Mouse (Mus musculus): ENCODE results near the gene Rasgef1a. TPM values are rescaled to one million over a fixed set of nuclear protein-coding genes. Genes with fewer than 3 reads are reported as not detected.

The Rasgef1a gene
- polyA plus RNA-seq, 1 experiment from 2014 or later, result 0.19 TPM

- Histone ChIP-seq H3K4me1 (replicated peaks; ENCODE audit: control insufficient read depth, insufficient read depth) (no peaks in the 10 kb centered on the region), H3K27ac (replicated peaks) (no peak overlapping the region), H3K27me3 (ENCODE audit: control insufficient read depth, insufficient read depth, low read length) (no peaks in the 10 kb centered on the region), H3K4me3 (ENCODE audit: low read depth, low read length) (no peak overlapping the region), H3K4me2 (replicated peaks; ENCODE audit: low read depth) (no peak overlapping the region), H3K9ac (ENCODE audit: low read length) (no peak overlapping the region), H3K9me3 (ENCODE audit: control insufficient read depth, low read length) (no peaks in the 10 kb centered on the region), H3K36me3 (ENCODE audit: control insufficient read depth, insufficient read depth, low read length) (no peaks in the 10 kb centered on the region)
- ATAC-seq (ENCODE audit: low FRiP score, low TSS enrichment), result no peak
- 50% methylated on average over 8 of the region's 8 CpGs for WGBS
- no peak for DNase-seq (ENCODE audit: low spot score)
- TF ChIP-seq EP300 (optimal IDR thresholded peaks at IDR 0.05) (no peak), CTCF (IDR thresholded peaks at IDR 0.05; ENCODE audit: low read depth) (no peak)
Measured at GRCm38 (mm10) chr6:118097765-118098365, 86.6 kb downstream of the Rasgef1a start.

GRCm38 (mm10) chr6:118099311-118099802 lies 88.1 kb downstream of the Rasgef1a start:
- Histone ChIP-seq H3K36me3 (ENCODE audit: control insufficient read depth, insufficient read depth, low read length) (no peaks in the 10 kb centered on the region), H3K27ac (replicated peaks) (no peak overlapping the region), H3K27me3 (ENCODE audit: control insufficient read depth, insufficient read depth, low read length) (no peaks in the 10 kb centered on the region), H3K4me2 (replicated peaks; ENCODE audit: low read depth) (no peak overlapping the region), H3K9ac (ENCODE audit: low read length) (no peak overlapping the region), H3K4me1 (replicated peaks; ENCODE audit: control insufficient read depth, insufficient read depth) (no peaks in the 10 kb centered on the region), H3K4me3 (ENCODE audit: low read depth, low read length) (no peak overlapping the region), H3K9me3 (ENCODE audit: control insufficient read depth, low read length) (no peaks in the 10 kb centered on the region)
- DNase-seq (ENCODE audit: low spot score), result no peak
- 37% methylated on average over 2 of the region's 2 CpGs for WGBS
- ATAC-seq (ENCODE audit: low FRiP score, low TSS enrichment), result peak; percentile 66
- TF ChIP-seq CTCF (IDR thresholded peaks at IDR 0.05; ENCODE audit: low read depth) (peak; percentile 73), EP300 (optimal IDR thresholded peaks at IDR 0.05) (no peak)

- Histone ChIP-seq H3K4me2 (replicated peaks; ENCODE audit: low read depth) (no peak overlapping the region), H3K36me3 (ENCODE audit: control insufficient read depth, insufficient read depth, low read length) (peaks cover 7% of the 10 kb centered on the region; the same call in 1 of the 2 replicates), H3K4me1 (replicated peaks; ENCODE audit: control insufficient read depth, insufficient read depth) (no peaks in the 10 kb centered on the region), H3K27ac (replicated peaks) (no peak overlapping the region), H3K4me3 (ENCODE audit: low read depth, low read length) (no peak overlapping the region), H3K27me3 (ENCODE audit: control insufficient read depth, insufficient read depth, low read length) (no peaks in the 10 kb centered on the region), H3K9me3 (ENCODE audit: control insufficient read depth, low read length) (no peaks in the 10 kb centered on the region), H3K9ac (ENCODE audit: low read length) (no peak overlapping the region)
- DNase-seq (ENCODE audit: low spot score), result no peak
- WGBS, result 65% methylated on average over 1 of the region's 1 CpGs
- TF ChIP-seq CTCF (IDR thresholded peaks at IDR 0.05; ENCODE audit: low read depth) (peak; percentile 58), EP300 (optimal IDR thresholded peaks at IDR 0.05) (no peak)
- no peak for ATAC-seq (ENCODE audit: low FRiP score, low TSS enrichment)
Measured at GRCm38 (mm10) chr6:118111810-118112209, 100.6 kb downstream of the Rasgef1a start.

- TF ChIP-seq EP300 (optimal IDR thresholded peaks at IDR 0.05), result no peak
- no peak for TF ChIP-seq CTCF (IDR thresholded peaks at IDR 0.05; ENCODE audit: low read depth)
- H3K4me1 ChIP-seq (replicated peaks; ENCODE audit: control insufficient read depth, insufficient read depth), result no peaks in the 10 kb centered on the region
- DNase-seq (ENCODE audit: low spot score) (no peak), ATAC-seq (ENCODE audit: low FRiP score, low TSS enrichment) (no peak)
- H3K4me2 ChIP-seq (replicated peaks; ENCODE audit: low read depth), result no peak overlapping the region
- H3K27me3 ChIP-seq (ENCODE audit: control insufficient read depth, insufficient read depth, low read length), result no peaks in the 10 kb centered on the region
- no peak overlapping the region for H3K9ac ChIP-seq (ENCODE audit: low read length)
- H3K4me3 ChIP-seq (ENCODE audit: low read depth, low read length), result no peak overlapping the region
- 85% methylated on average over 1 of the region's 1 CpGs for WGBS
- H3K9me3 ChIP-seq (ENCODE audit: control insufficient read depth, low read length), result no peaks in the 10 kb centered on the region
- no peak overlapping the region for H3K27ac ChIP-seq (replicated peaks)
- H3K36me3 ChIP-seq (ENCODE audit: control insufficient read depth, insufficient read depth, low read length), result 0 out of 2 replicates have a peak, but pooled peaks cover 2% of the 10 kb centered on the region
Measured at GRCm38 (mm10) chr6:118122767-118123166, 111.5 kb downstream of the Rasgef1a start.

- Histone ChIP-seq H3K27ac (replicated peaks) (no peak overlapping the region), H3K36me3 (ENCODE audit: control insufficient read depth, insufficient read depth, low read length) (0 out of 2 replicates have a peak, but pooled peaks cover 2% of the 10 kb centered on the region), H3K4me2 (replicated peaks; ENCODE audit: low read depth) (no peak overlapping the region), H3K4me3 (ENCODE audit: low read depth, low read length) (no peak overlapping the region), H3K9ac (ENCODE audit: low read length) (no peak overlapping the region), H3K4me1 (replicated peaks; ENCODE audit: control insufficient read depth, insufficient read depth) (no peaks in the 10 kb centered on the region), H3K27me3 (ENCODE audit: control insufficient read depth, insufficient read depth, low read length) (no peaks in the 10 kb centered on the region), H3K9me3 (ENCODE audit: control insufficient read depth, low read length) (no peaks in the 10 kb centered on the region)
- ATAC-seq (ENCODE audit: low FRiP score, low TSS enrichment), result peak; percentile 40; the same call in 1 of the 2 replicates
- no peak for DNase-seq (ENCODE audit: low spot score)
- TF ChIP-seq CTCF (IDR thresholded peaks at IDR 0.05; ENCODE audit: low read depth) (no peak), EP300 (optimal IDR thresholded peaks at IDR 0.05) (no peak)
Measured at GRCm38 (mm10) chr6:118126577-118126976, 115.3 kb downstream of the Rasgef1a start.

- 77% methylated on average over 7 of the region's 7 CpGs for WGBS
- Histone ChIP-seq H3K36me3 (ENCODE audit: control insufficient read depth, insufficient read depth, low read length) (0 out of 2 replicates have a peak, but pooled peaks cover 2% of the 10 kb centered on the region), H3K4me3 (ENCODE audit: low read depth, low read length) (no peak overlapping the region)
Measured at GRCm38 (mm10) chr6:118127198-118127597, 116.0 kb downstream of the Rasgef1a start.

More at GRCm38 (mm10) chr6:118127198-118127597, 116.0 kb downstream of the Rasgef1a start:
- Histone ChIP-seq H3K27me3 (ENCODE audit: control insufficient read depth, insufficient read depth, low read length) (no peaks in the 10 kb centered on the region), H3K27ac (replicated peaks) (no peak overlapping the region), H3K4me1 (replicated peaks; ENCODE audit: control insufficient read depth, insufficient read depth) (no peaks in the 10 kb centered on the region), H3K9ac (ENCODE audit: low read length) (no peak overlapping the region), H3K9me3 (ENCODE audit: control insufficient read depth, low read length) (no peaks in the 10 kb centered on the region), H3K4me2 (replicated peaks; ENCODE audit: low read depth) (no peak overlapping the region)
- no peak for DNase-seq (ENCODE audit: low spot score)
- no peak for ATAC-seq (ENCODE audit: low FRiP score, low TSS enrichment)
- no peak for TF ChIP-seq CTCF (IDR thresholded peaks at IDR 0.05; ENCODE audit: low read depth)
- TF ChIP-seq EP300 (optimal IDR thresholded peaks at IDR 0.05), result no peak
